Mouse (Mus musculus): ENCODE measurements around the gene Zc2hc1c. TPM values are rescaled to one million over a fixed set of nuclear protein-coding genes. Genes with fewer than 3 reads are reported as not detected.

Zc2hc1c gene
- polyA plus RNA-seq, 1 experiment: 1.1 TPM

- no peak for TF ChIP-seq POLR2A (IDR thresholded peaks at IDR 0.05; ENCODE audit: borderline replicate concordance, insufficient read depth, low read length)
- no peak for TF ChIP-seq CTCF (IDR thresholded peaks at IDR 0.05; ENCODE audit: borderline replicate concordance, insufficient read depth, low read depth, low read length)
- no peaks in the 10 kb centered on the region for H3K27me3 ChIP-seq (ENCODE audit: control insufficient read depth, insufficient read depth, low read length)
- WGBS: 39% methylated on average over 7 of the region's 7 CpGs
- no peak overlapping the region for H3K4me3 ChIP-seq (replicated peaks; ENCODE audit: insufficient read depth, low read depth, low read length)
- no peak for DNase-seq
- no peak overlapping the region for H3K27ac ChIP-seq (ENCODE audit: insufficient read depth, low read length)
- peaks cover 2% of the 10 kb centered on the region; the same call in 1 of the 2 replicates for H3K4me1 ChIP-seq (ENCODE audit: control insufficient read depth, insufficient read depth, low read length)
These were observed 23.5 kb upstream of the Zc2hc1c start for GRCm38 (mm10) chr12:85264940-85265339.

- DNase-seq: no peak
- Histone ChIP-seq H3K4me1 (ENCODE audit: control insufficient read depth, insufficient read depth, low read length) (peaks cover 2% of the 10 kb centered on the region; the same call in 1 of the 2 replicates), H3K27me3 (ENCODE audit: control insufficient read depth, insufficient read depth, low read length) (no peaks in the 10 kb centered on the region), H3K27ac (ENCODE audit: insufficient read depth, low read length) (no peak overlapping the region), H3K4me3 (replicated peaks; ENCODE audit: insufficient read depth, low read depth, low read length) (no peak overlapping the region)
- WGBS: 90% methylated on average over 3 of the region's 3 CpGs
- TF ChIP-seq POLR2A (IDR thresholded peaks at IDR 0.05; ENCODE audit: borderline replicate concordance, insufficient read depth, low read length): no peak
- no peak for TF ChIP-seq CTCF (IDR thresholded peaks at IDR 0.05; ENCODE audit: borderline replicate concordance, insufficient read depth, low read depth, low read length)
These were observed 22.1 kb upstream of the Zc2hc1c start for GRCm38 (mm10) chr12:85266248-85266647.

DNA sequence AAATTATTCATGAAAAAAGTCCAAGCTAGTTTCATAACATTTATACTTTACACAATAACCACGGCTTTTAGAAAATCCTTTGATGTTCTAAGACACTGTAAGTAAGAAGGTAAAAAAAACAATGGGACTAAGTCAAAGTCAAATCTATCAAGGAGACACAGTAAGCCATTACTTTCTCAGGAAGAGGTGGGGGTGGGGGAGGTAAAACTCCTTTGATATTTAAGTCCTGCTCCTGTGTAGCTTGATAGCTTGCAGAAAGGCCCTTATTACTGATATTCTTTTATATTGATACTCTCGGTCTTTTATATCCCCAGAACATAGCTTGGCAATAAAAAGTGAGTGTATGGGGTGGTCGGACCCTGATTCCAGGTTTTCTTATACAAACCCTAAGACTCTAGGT, 18.6 kb upstream of the Zc2hc1c start:
- 53% methylated on average over 3 of the region's 3 CpGs for WGBS
- DNase-seq: no peak
- Histone ChIP-seq H3K27me3 (ENCODE audit: control insufficient read depth, insufficient read depth, low read length) (no peaks in the 10 kb centered on the region), H3K4me3 (replicated peaks; ENCODE audit: insufficient read depth, low read depth, low read length) (peak overlapping the region; percentile 50), H3K4me1 (ENCODE audit: control insufficient read depth, insufficient read depth, low read length) (peaks cover 2% of the 10 kb centered on the region; the same call in 1 of the 2 replicates), H3K27ac (ENCODE audit: insufficient read depth, low read length) (peak overlapping the region; percentile 18; the same call in 1 of the 2 replicates)
- TF ChIP-seq POLR2A (IDR thresholded peaks at IDR 0.05; ENCODE audit: borderline replicate concordance, insufficient read depth, low read length): no peak
- TF ChIP-seq CTCF (IDR thresholded peaks at IDR 0.05; ENCODE audit: borderline replicate concordance, insufficient read depth, low read depth, low read length): no peak

DNA sequence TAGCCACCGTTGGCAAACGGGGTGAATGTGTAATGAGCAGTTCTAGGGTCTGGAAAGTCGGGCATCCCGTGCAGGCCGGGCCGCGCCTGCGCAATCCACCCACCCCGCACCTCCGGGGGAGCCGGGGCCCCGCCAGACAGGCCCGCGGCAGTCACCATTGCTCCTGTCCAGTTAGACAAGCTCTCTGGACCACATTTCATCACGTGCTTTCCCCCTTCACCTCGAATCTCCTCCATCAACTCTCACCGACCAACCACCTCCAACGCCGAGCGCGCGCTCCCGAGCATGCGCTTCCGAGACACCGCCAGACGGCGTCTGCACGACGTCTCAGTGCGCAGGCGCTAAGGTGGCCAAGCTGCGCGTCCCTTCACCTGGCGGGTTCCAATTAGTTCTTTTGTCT, 18.1 kb upstream of the Zc2hc1c start, which contains the start of gene Mlh3:
Mlh3 (minus strand) TSS at position 281 of the 400 bp plus-strand sequence.
- H3K4me1 ChIP-seq (ENCODE audit: control insufficient read depth, insufficient read depth, low read length): peaks cover under 1% of the 10 kb centered on the region; the same call in 1 of the 2 replicates
- H3K4me3 ChIP-seq (replicated peaks; ENCODE audit: insufficient read depth, low read depth, low read length): peak within 1 kb of the TSS; percentile 50
- H3K27ac ChIP-seq (ENCODE audit: insufficient read depth, low read length): peak within 1 kb of the TSS; percentile 18; the same call in 1 of the 2 replicates
- peak; percentile 82 for TF ChIP-seq POLR2A (IDR thresholded peaks at IDR 0.05; ENCODE audit: borderline replicate concordance, insufficient read depth, low read length)
- peak; percentile 28; the same call in 1 of the 2 replicates for TF ChIP-seq CTCF (IDR thresholded peaks at IDR 0.05; ENCODE audit: borderline replicate concordance, insufficient read depth, low read depth, low read length)
- DNase-seq: peak; percentile 94 to 95
- WGBS: under 1% methylated on average over 35 of the region's 35 CpGs
- H3K27me3 ChIP-seq (ENCODE audit: control insufficient read depth, insufficient read depth, low read length): no peaks in the 10 kb centered on the region

DNA sequence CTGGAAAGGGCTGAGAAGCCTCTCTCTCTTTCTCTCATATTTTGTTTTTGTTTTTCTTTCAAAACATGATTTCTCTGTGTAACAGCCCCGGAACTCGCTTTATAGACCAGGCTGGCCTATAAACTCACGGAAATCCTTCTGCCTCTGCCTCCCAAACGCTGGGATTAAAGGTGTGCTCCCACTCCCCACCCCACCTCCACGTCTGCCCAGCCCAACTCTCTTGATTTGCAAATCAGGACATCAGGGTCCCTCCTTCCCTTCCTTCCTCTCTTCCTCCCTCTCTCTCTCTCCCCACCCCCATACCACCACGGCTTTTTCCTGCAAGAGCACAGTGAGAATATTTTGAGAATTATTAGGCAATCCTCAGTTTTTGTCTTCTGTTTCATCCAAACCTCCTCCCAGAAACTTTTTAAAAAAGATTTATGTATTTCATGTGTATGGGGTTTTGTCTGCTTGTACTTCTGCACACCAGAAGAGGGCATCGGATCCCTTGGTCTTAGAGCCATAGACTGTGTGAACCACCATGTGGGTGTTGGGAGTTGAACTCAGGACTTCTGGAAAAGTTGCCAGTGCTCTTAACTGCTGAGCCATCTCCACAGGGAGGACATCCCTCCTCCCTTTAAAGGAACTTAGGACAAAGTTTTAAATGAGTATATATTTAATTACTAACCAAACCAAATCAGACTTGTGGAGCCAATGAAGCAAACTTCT, 17.1 kb upstream of the Zc2hc1c start:
- 76% methylated on average over 7 of the region's 7 CpGs for WGBS
- Histone ChIP-seq H3K4me1 (ENCODE audit: control insufficient read depth, insufficient read depth, low read length) (no peaks in the 10 kb centered on the region), H3K4me3 (replicated peaks; ENCODE audit: insufficient read depth, low read depth, low read length) (no peak overlapping the region), H3K27ac (ENCODE audit: insufficient read depth, low read length) (no peak overlapping the region), H3K27me3 (ENCODE audit: control insufficient read depth, insufficient read depth, low read length) (no peaks in the 10 kb centered on the region)
- TF ChIP-seq CTCF (IDR thresholded peaks at IDR 0.05; ENCODE audit: borderline replicate concordance, insufficient read depth, low read depth, low read length): no peak
- no peak for TF ChIP-seq POLR2A (IDR thresholded peaks at IDR 0.05; ENCODE audit: borderline replicate concordance, insufficient read depth, low read length)
- DNase-seq: no peak

GRCm38 (mm10) chr12:85271843-85272206, 16.6 kb upstream of the Zc2hc1c start:
- TF ChIP-seq POLR2A (IDR thresholded peaks at IDR 0.05; ENCODE audit: borderline replicate concordance, insufficient read depth, low read length) (no peak), CTCF (IDR thresholded peaks at IDR 0.05; ENCODE audit: borderline replicate concordance, insufficient read depth, low read depth, low read length) (no peak)
- H3K4me3 ChIP-seq (replicated peaks; ENCODE audit: insufficient read depth, low read depth, low read length): no peak overlapping the region

GRCm38 (mm10) chr12:85273508-85273907, 14.9 kb upstream of the Zc2hc1c start:
- Histone ChIP-seq H3K27me3 (ENCODE audit: control insufficient read depth, insufficient read depth, low read length) (no peaks in the 10 kb centered on the region), H3K4me1 (ENCODE audit: control insufficient read depth, insufficient read depth, low read length) (no peaks in the 10 kb centered on the region), H3K4me3 (replicated peaks; ENCODE audit: insufficient read depth, low read depth, low read length) (no peak overlapping the region), H3K27ac (ENCODE audit: insufficient read depth, low read length) (no peak overlapping the region)
- DNase-seq: no peak
- 92% methylated on average over 10 of the region's 10 CpGs for WGBS
- TF ChIP-seq POLR2A (IDR thresholded peaks at IDR 0.05; ENCODE audit: borderline replicate concordance, insufficient read depth, low read length) (no peak), CTCF (IDR thresholded peaks at IDR 0.05; ENCODE audit: borderline replicate concordance, insufficient read depth, low read depth, low read length) (no peak)

More at GRCm38 (mm10) chr12:85271843-85272206, 16.6 kb upstream of the Zc2hc1c start:
- 77% methylated on average over 4 of the region's 4 CpGs for WGBS
- H3K4me1 ChIP-seq (ENCODE audit: control insufficient read depth, insufficient read depth, low read length): no peaks in the 10 kb centered on the region
- no peaks in the 10 kb centered on the region for H3K27me3 ChIP-seq (ENCODE audit: control insufficient read depth, insufficient read depth, low read length)
- no peak overlapping the region for H3K27ac ChIP-seq (ENCODE audit: insufficient read depth, low read length)
- DNase-seq: no peak

- DNase-seq: no peak
- TF ChIP-seq POLR2A (IDR thresholded peaks at IDR 0.05; ENCODE audit: borderline replicate concordance, insufficient read depth, low read length) (no peak), CTCF (IDR thresholded peaks at IDR 0.05; ENCODE audit: borderline replicate concordance, insufficient read depth, low read depth, low read length) (no peak)
- H3K27me3 ChIP-seq (ENCODE audit: control insufficient read depth, insufficient read depth, low read length): no peaks in the 10 kb centered on the region
- no peaks in the 10 kb centered on the region; the same call in 1 of the 2 replicates for H3K4me1 ChIP-seq (ENCODE audit: control insufficient read depth, insufficient read depth, low read length)
- no peak overlapping the region for H3K4me3 ChIP-seq (replicated peaks; ENCODE audit: insufficient read depth, low read depth, low read length)
- WGBS: 67% methylated on average over 5 of the region's 5 CpGs
- no peak overlapping the region for H3K27ac ChIP-seq (ENCODE audit: insufficient read depth, low read length)
These were observed 12.1 kb upstream of the Zc2hc1c start for GRCm38 (mm10) chr12:85276273-85276672.
